Mouse (Mus musculus) MEL (cell line): ENCODE measurements at regions not wholly inside any gene's neighbourhood (a gene's known extent, or its start where the extent isn't known, plus 50 kb on each side); places are given as distances from the start of the nearest gene placed in this dataset.

ENCODE experiments used
- CHD1 ChIP-seq: IDR thresholded peaks from 2 replicates; pipeline ENCODE4 v1.6.1; 2012; ENCODE audit warnings: low read depth, mild to moderate bottlenecking, inconsistent platforms, low read length, improper control_type of control experiment
- CTCF ChIP-seq, 3 experiments: IDR thresholded peaks in 2 of 3; conservative IDR thresholded peaks in 1 of 3; 2 replicates each; pipeline ENCODE4 v1.5.1; 2011 to 2012; ENCODE audit warnings: low read length in 3 of 3, low read depth in 2 of 3, mild to moderate bottlenecking in 2 of 3, improper control_type of control experiment in 1 of 3, inconsistent platforms in 1 of 3, mixed read lengths in 1 of 3, moderate library complexity in 1 of 3; ENCODE audit not compliant: control insufficient read depth in 1 of 3, insufficient read depth in 1 of 3, poor library complexity in 1 of 3, severe bottlenecking in 1 of 3
- E2F4 ChIP-seq: IDR thresholded peaks from 2 replicates; pipeline ENCODE4 v1.6.1; 2011; ENCODE audit warnings: low read depth, low read length, improper control_type of control experiment, borderline replicate concordance
- EP300 ChIP-seq, 2 experiments: IDR thresholded peaks; 2 replicates each; pipeline ENCODE4 v1.6.1; 2011; ENCODE audit warnings: improper control_type of control experiment in 2 of 2, low read length in 2 of 2, low read depth in 1 of 2, mild to moderate bottlenecking in 1 of 2
- POLR2AphosphoS2 ChIP-seq: IDR thresholded peaks from 2 replicates; pipeline ENCODE4 v1.6.1; 2011; ENCODE audit warnings: low read length, improper control_type of control experiment
- ZMIZ1 ChIP-seq: IDR thresholded peaks from 2 replicates; pipeline ENCODE4 v1.6.1; 2012; ENCODE audit warnings: low read depth, mild to moderate bottlenecking, inconsistent platforms, low read length, improper control_type of control experiment, moderate library complexity

DNA sequence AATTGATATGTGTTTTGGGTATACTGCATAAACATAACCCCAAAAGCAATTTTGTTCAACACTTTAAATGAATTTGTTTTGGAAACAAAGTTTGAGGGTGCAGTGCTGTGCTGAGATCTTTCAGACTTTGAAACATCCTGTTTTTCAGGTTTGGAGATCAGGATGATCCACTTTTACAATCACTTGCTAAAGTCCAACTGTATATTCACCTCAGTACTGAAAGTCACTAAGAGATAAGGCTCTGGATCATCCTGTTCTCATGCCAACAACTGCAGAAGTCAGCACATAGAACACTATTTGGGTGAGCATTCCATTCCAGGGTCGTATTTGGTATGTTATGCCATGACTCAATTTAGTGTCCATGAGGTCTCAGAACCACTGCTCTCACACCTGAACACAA, 72.0 kb upstream of the Unc5c start:
- no peak for TF ChIP-seq ZMIZ1
- no peak for TF ChIP-seq POLR2AphosphoS2
- no peak for TF ChIP-seq CHD1
- TF ChIP-seq E2F4 = no peak
- TF ChIP-seq CTCF (IDR thresholded peaks at IDR 0.05 in 2 of 3, conservative IDR thresholded peaks at IDR 0.05 in 1 of 3; ENCODE audit: control insufficient read depth in 1 of 3, insufficient read depth in 1 of 3, low read depth in 2 of 3, low read length in 3 of 3, poor library complexity in 1 of 3, severe bottlenecking in 1 of 3) = no peak
- TF ChIP-seq EP300 (IDR thresholded peaks at IDR 0.05; ENCODE audit: low read depth in 1 of 2, low read length in 2 of 2) = no peak
